Mouse (Mus musculus) lung, embryonic 16.5 days (tissue): ENCODE measurements at regions not wholly inside any gene's neighbourhood (a gene's known extent, or its start where the extent isn't known, plus 50 kb on each side); places are given as distances from the start of the nearest gene placed in this dataset.
"Not testable (repeated sequence)": the region's sequence is repeated elsewhere in the genome, so short reads cannot be mapped to it uniquely, and the experiment has no call there.

ENCODE experiments used
- ATAC-seq: fragments of 200-750 bp; cut with Nextera tagmentation; 2 replicates; pipeline ENCODE4 v1.8.0; 2017; ENCODE audit warnings: low read depth, mild to moderate bottlenecking, moderate library complexity
- H3K27ac ChIP-seq: fragments of 300-500 bp; sonication (generic); 2 replicates; pipeline ENCODE4 v1.5.1; 2014; ENCODE audit warnings: mild to moderate bottlenecking, control low read depth, low read length
- H3K27me3 ChIP-seq: fragments of 300-500 bp; sonication (generic); 2 replicates; pipeline ENCODE4 v1.6.1; 2014; ENCODE audit warnings: low read depth, low read length, mixed read lengths; ENCODE audit not compliant: control insufficient read depth, insufficient read depth
- H3K36me3 ChIP-seq: fragments of 300-500 bp; sonication (generic); 2 replicates; pipeline ENCODE4 v1.6.1; 2014; ENCODE audit warnings: low read length; ENCODE audit not compliant: control insufficient read depth, insufficient read depth
- H3K4me1 ChIP-seq: fragments of 300-500 bp; sonication (generic); replicated peaks from 2 replicates; pipeline ENCODE4 v1.6.1; 2014; ENCODE audit warnings: low read length, mixed read lengths; ENCODE audit not compliant: control insufficient read depth, insufficient read depth
- H3K4me2 ChIP-seq: fragments of 300-500 bp; sonication (generic); 2 replicates; pipeline ENCODE4 v1.6.1; 2014; ENCODE audit warnings: low read depth, low read length, control low read depth
- H3K4me3 ChIP-seq: fragments of 300-500 bp; sonication (generic); 2 replicates; pipeline ENCODE4 v1.5.1; 2014; ENCODE audit warnings: mild to moderate bottlenecking, low read length, control low read depth
- H3K9ac ChIP-seq: fragments of 300-500 bp; sonication (generic); 2 replicates; pipeline ENCODE4 v1.6.1; 2014; ENCODE audit warnings: low read length, control low read depth
- H3K9me3 ChIP-seq: fragments of 300-500 bp; sonication (generic); 2 replicates; pipeline ENCODE4 v1.6.1; 2016; ENCODE audit warnings: low read length; ENCODE audit not compliant: control insufficient read depth
- WGBS: fragments of 180-500 bp; shearing (Covaris S2); extraction: QIAGEN DNeasy Blood & Tissue Kit; methylation state at CpG from one replicate; pipeline ENCODE4 v1.1.7; 2014; 5-methylcytosine and 5-hydroxymethylcytosine counted together

- H3K36me3 ChIP-seq: no peaks in the 10 kb centered on the region
- H3K27ac ChIP-seq: peak overlapping the region; percentile 12; the same call in 1 of the 2 replicates
- no peaks in the 10 kb centered on the region for H3K9me3 ChIP-seq
- no peak overlapping the region for H3K4me3 ChIP-seq
- H3K4me1 ChIP-seq: peaks cover 5% of the 10 kb centered on the region
- no peak overlapping the region for H3K4me2 ChIP-seq
- H3K9ac ChIP-seq: no peak overlapping the region
- 23% methylated on average over 1 of the region's 1 CpGs for WGBS
- no peak for ATAC-seq
- no peaks in the 10 kb centered on the region for H3K27me3 ChIP-seq
Observed at GRCm38 (mm10) chr3:117163046-117163445, 194.3 kb upstream of the Palmd start.

GRCm38 (mm10) chr3:117160689-117161088 lies 191.9 kb upstream of the Palmd start:
- not testable (repeated sequence) for H3K4me1 ChIP-seq, ATAC-seq

DNA sequence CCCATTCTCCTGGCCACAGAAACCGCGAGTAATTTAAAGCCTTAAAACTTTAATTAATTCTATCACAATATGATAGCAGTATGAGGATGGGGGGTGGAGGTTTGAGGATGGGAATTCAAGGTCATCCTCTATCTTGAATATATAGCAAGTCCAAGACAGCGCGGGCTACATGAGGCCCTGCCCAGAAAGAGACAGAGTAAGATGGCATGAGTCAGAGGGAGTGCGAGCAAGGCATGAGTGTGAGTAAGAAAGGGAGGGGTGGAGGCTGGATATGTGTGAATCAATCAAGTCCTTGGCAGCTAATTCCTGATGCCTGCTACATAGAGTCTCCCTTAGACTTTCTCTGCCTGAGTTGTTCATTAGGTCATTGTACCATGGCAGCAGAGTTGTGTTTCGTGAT lies 186.5 kb upstream of the Palmd start:
- Histone ChIP-seq H3K27me3 (no peaks in the 10 kb centered on the region), H3K4me2 (no peak overlapping the region), H3K9ac (no peak overlapping the region), H3K4me3 (no peak overlapping the region), H3K36me3 (no peaks in the 10 kb centered on the region), H3K4me1 (no peaks in the 10 kb centered on the region), H3K27ac (no peak overlapping the region), H3K9me3 (no peaks in the 10 kb centered on the region)
- WGBS: 80% methylated on average over 6 of the region's 6 CpGs
- ATAC-seq: no peak

More at GRCm38 (mm10) chr3:117160689-117161088, 191.9 kb upstream of the Palmd start:
- H3K27ac ChIP-seq, H3K36me3 ChIP-seq, H3K9me3 ChIP-seq, H3K27me3 ChIP-seq, H3K4me2 ChIP-seq, H3K9ac ChIP-seq, H3K4me3 ChIP-seq: not testable (repeated sequence)
- 90% methylated on average over 3 of the region's 3 CpGs for WGBS

- Histone ChIP-seq H3K4me1 (no peaks in the 10 kb centered on the region), H3K27me3 (no peaks in the 10 kb centered on the region)
- no peak for ATAC-seq
Observed at GRCm38 (mm10) chr3:117153011-117153473, 184.3 kb upstream of the Palmd start.

DNA sequence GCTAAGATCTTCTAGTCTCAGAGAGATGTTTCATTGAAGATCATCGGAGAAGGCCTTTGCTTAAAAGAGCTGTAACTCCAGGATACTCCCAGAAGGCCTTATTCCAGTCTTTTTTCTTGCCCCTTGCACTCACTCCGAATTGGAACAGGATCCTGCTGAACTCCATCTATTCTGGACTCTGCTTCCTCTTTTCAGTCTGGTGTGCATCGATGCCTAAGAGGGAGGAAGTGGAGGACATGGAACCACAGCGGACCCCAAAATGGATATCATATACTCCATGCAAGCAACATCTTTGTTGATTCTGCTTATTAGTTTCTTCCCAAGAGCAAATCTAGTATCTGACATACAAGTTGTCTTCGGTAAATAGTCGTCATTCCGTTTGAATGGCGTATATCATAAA lies 183.6 kb upstream of the Palmd start:
- no peaks in the 10 kb centered on the region for H3K27me3 ChIP-seq
- H3K4me3 ChIP-seq: no peak overlapping the region
- H3K27ac ChIP-seq: no peak overlapping the region
- H3K36me3 ChIP-seq: no peaks in the 10 kb centered on the region
- no peak overlapping the region for H3K4me2 ChIP-seq
- H3K9ac ChIP-seq: no peak overlapping the region
- no peak for ATAC-seq
- 78% methylated on average over 8 of the region's 8 CpGs for WGBS
- no peaks in the 10 kb centered on the region for H3K9me3 ChIP-seq
- no peaks in the 10 kb centered on the region for H3K4me1 ChIP-seq

More at GRCm38 (mm10) chr3:117153011-117153473, 184.3 kb upstream of the Palmd start:
- Histone ChIP-seq H3K9me3 (no peaks in the 10 kb centered on the region), H3K27ac (no peak overlapping the region), H3K4me3 (no peak overlapping the region), H3K36me3 (no peaks in the 10 kb centered on the region), H3K9ac (no peak overlapping the region), H3K4me2 (no peak overlapping the region)
- WGBS: 56% methylated on average over 2 of the region's 2 CpGs

GRCm38 (mm10) chr3:117147414-117147813 lies 178.6 kb upstream of the Palmd start:
- Histone ChIP-seq H3K9me3 (no peaks in the 10 kb centered on the region), H3K27ac (no peak overlapping the region), H3K4me1 (no peaks in the 10 kb centered on the region), H3K36me3 (no peaks in the 10 kb centered on the region), H3K27me3 (no peaks in the 10 kb centered on the region), H3K9ac (no peak overlapping the region), H3K4me3 (no peak overlapping the region), H3K4me2 (no peak overlapping the region)
- WGBS: 89% methylated on average over 2 of the region's 2 CpGs
- ATAC-seq: no peak

DNA sequence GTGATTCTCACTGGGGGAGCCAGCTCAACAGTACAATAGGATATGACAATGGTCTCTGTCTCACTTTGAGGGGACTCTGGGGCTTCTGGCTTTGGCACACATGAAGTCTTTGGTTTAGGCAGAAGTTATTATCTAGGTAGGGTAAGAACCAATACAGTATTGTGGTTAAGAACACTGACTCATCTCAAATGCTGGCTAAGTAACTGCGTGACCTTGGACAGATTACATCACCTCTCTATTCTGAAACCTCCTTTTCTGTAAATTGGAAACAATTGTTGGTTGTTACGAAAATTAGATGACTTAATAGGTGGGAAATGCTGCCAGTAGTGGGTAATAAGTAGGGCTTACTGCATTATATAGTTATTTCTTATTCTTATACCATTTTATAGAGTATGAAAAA lies 171.0 kb upstream of the Palmd start:
- 76% methylated on average over 2 of the region's 2 CpGs for WGBS
- H3K27me3 ChIP-seq: no peaks in the 10 kb centered on the region
- no peak overlapping the region for H3K4me3 ChIP-seq
- no peak overlapping the region for H3K4me2 ChIP-seq
- H3K4me1 ChIP-seq: no peaks in the 10 kb centered on the region
- no peaks in the 10 kb centered on the region for H3K9me3 ChIP-seq
- H3K36me3 ChIP-seq: no peaks in the 10 kb centered on the region
- no peak overlapping the region for H3K27ac ChIP-seq
- ATAC-seq: no peak
- H3K9ac ChIP-seq: no peak overlapping the region

DNA sequence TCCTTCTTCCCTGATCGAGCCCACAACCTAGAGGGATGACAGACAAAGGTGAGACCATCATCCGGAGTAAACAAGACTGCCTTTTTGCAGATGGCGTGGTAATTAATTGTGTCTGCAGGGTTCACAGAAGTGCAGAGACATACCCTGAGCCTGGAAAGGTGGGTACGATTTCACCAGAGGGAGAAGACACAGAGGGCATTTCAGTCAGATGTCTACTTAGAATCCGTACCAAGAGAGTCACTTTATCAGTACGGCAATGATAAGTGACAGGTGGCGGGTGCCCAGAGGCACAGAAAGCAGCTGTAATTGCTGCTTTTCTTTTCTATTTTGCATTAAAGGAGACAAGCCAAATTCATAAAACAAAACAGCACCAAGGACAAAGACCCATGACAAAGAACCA lies 169.9 kb upstream of the Palmd start:
- no peak overlapping the region for H3K4me3 ChIP-seq
- H3K4me1 ChIP-seq: no peaks in the 10 kb centered on the region
- no peak overlapping the region for H3K9ac ChIP-seq
- ATAC-seq: no peak
- H3K27me3 ChIP-seq: no peaks in the 10 kb centered on the region
- H3K27ac ChIP-seq: no peak overlapping the region
- 71% methylated on average over 7 of the region's 7 CpGs for WGBS
- H3K36me3 ChIP-seq: no peaks in the 10 kb centered on the region
- H3K9me3 ChIP-seq: no peaks in the 10 kb centered on the region
- H3K4me2 ChIP-seq: no peak overlapping the region

- no peaks in the 10 kb centered on the region for H3K4me1 ChIP-seq
- no peak overlapping the region for H3K9ac ChIP-seq
- WGBS: 78% methylated on average over 4 of the region's 4 CpGs
- H3K9me3 ChIP-seq: no peaks in the 10 kb centered on the region
- H3K27me3 ChIP-seq: no peaks in the 10 kb centered on the region
- H3K4me3 ChIP-seq: no peak overlapping the region
- no peaks in the 10 kb centered on the region for H3K36me3 ChIP-seq
- no peak overlapping the region for H3K4me2 ChIP-seq
- no peak overlapping the region for H3K27ac ChIP-seq
- ATAC-seq: no peak
Observed at GRCm38 (mm10) chr3:117132897-117133296, 164.1 kb upstream of the Palmd start.

GRCm38 (mm10) chr3:117122211-117122610 lies 153.4 kb upstream of the Palmd start:
- Histone ChIP-seq H3K4me3 (no peak overlapping the region), H3K36me3 (no peaks in the 10 kb centered on the region), H3K9me3 (peaks cover 2% of the 10 kb centered on the region; the same call in 1 of the 2 replicates), H3K27me3 (no peaks in the 10 kb centered on the region), H3K4me2 (no peak overlapping the region), H3K27ac (no peak overlapping the region), H3K9ac (no peak overlapping the region), H3K4me1 (no peaks in the 10 kb centered on the region)
- WGBS: 92% methylated on average over 3 of the region's 3 CpGs
- ATAC-seq: no peak
